Mouse (Mus musculus): Measurements from ENCODE around the gene Ctu2.

Gene Ctu2

GRCm38 (mm10) chr8:122475580-122476320, at the start of gene Ctu2, which contains the start of gene Rnf166:
Gene Ctu2, plus strand, starts transcription at chr8:122476143.
Gene Rnf166, minus strand, starts transcription at chr8:122476064.
- peak; percentile 89 to 94 for DNase-seq

- no peak for DNase-seq
Observed at GRCm38 (mm10) chr8:122426145-122426544, 49.8 kb upstream of the Ctu2 start.

GRCm38 (mm10) chr8:122427607-122428006, 48.3 kb upstream of the Ctu2 start:
- DNase-seq: no peak

GRCm38 (mm10) chr8:122428163-122428562, 47.8 kb upstream of the Ctu2 start:
- DNase-seq: no peak

- no peak for DNase-seq
Observed at GRCm38 (mm10) chr8:122430058-122430636, 45.8 kb upstream of the Ctu2 start.

GRCm38 (mm10) chr8:122430646-122431045, 45.3 kb upstream of the Ctu2 start:
- no peak for DNase-seq

GRCm38 (mm10) chr8:122431694-122432442, 44.1 kb upstream of the Ctu2 start:
- DNase-seq: no peak

GRCm38 (mm10) chr8:122432443-122433268, 43.3 kb upstream of the Ctu2 start, which contains the start of gene Cyba:
Gene Cyba, minus strand, starts transcription at chr8:122432930.
- no peak for DNase-seq

GRCm38 (mm10) chr8:122433269-122433905, 42.6 kb upstream of the Ctu2 start:
- DNase-seq: no peak

GRCm38 (mm10) chr8:122435375-122435774, 40.6 kb upstream of the Ctu2 start:
- DNase-seq: no peak

- DNase-seq: no peak
Observed at GRCm38 (mm10) chr8:122436146-122436545, 39.8 kb upstream of the Ctu2 start.

GRCm38 (mm10) chr8:122436586-122437125, 39.3 kb upstream of the Ctu2 start:
- no peak for DNase-seq

GRCm38 (mm10) chr8:122437708-122438331, 38.1 kb upstream of the Ctu2 start:
- DNase-seq: no peak

GRCm38 (mm10) chr8:122439336-122439735, 36.6 kb upstream of the Ctu2 start:
- DNase-seq: peak; percentile 68 to 74

GRCm38 (mm10) chr8:122441326-122441725, 34.6 kb upstream of the Ctu2 start:
- no peak for DNase-seq

- DNase-seq: no peak
Observed at GRCm38 (mm10) chr8:122442356-122442755, 33.6 kb upstream of the Ctu2 start.

- DNase-seq: peak in 1 of 2 experiments; percentile 20
Observed at GRCm38 (mm10) chr8:122442781-122443180, 33.2 kb upstream of the Ctu2 start.

- DNase-seq: peak; percentile 98 to 100
Observed at GRCm38 (mm10) chr8:122443262-122444006, 32.5 kb upstream of the Ctu2 start, which contains the start of gene Mvd. Gene Mvd, minus strand, starts transcription at chr8:122443422.

- peak; percentile 66 to 71 for DNase-seq
Observed at GRCm38 (mm10) chr8:122444058-122444748, 31.7 kb upstream of the Ctu2 start.

- DNase-seq: no peak
Observed at GRCm38 (mm10) chr8:122445203-122445602, 30.7 kb upstream of the Ctu2 start.

All from cerebellum, postnatal 36 days (tissue).